Mouse (Mus musculus) erythroid progenitor cell, adult 5-6 weeks (primary cell): ENCODE data around the gene Hexa. TPM values are rescaled to one million over a fixed set of nuclear protein-coding genes. Genes with fewer than 3 reads are reported as not detected.

Experiments
- ATAC-seq: replicated peaks from 2 replicates; pipeline ENCODE4 v1.8.0; 2016; ENCODE audit warnings: moderate number of reproducible peaks, mild to moderate bottlenecking, moderate TSS enrichment, inconsistent platforms; ENCODE audit not compliant: poor library complexity, low FRiP score, severe bottlenecking
- total RNA-seq, 2 experiments: library from RNA; stranded (forward) in 1 of 2; stranded (reverse) in 1 of 2; fragments of 150-400 nt in 1 of 2; fragments of 186-747, 209-891 nt in 1 of 2; gene quantifications; 2 replicates each; pipeline versions ENCODE4 v1.2.3 to v1.2.4; 2015 to 2017; ENCODE audit warnings: low replicate concordance in 2 of 2

Gene Hexa
- 19.7 and 23.4 TPM in 2 replicates for total RNA-seq (2015; ENCODE audit: low replicate concordance)
- 24.5 and 28.0 TPM in 2 replicates for total RNA-seq (2017; ENCODE audit: low replicate concordance)

DNA sequence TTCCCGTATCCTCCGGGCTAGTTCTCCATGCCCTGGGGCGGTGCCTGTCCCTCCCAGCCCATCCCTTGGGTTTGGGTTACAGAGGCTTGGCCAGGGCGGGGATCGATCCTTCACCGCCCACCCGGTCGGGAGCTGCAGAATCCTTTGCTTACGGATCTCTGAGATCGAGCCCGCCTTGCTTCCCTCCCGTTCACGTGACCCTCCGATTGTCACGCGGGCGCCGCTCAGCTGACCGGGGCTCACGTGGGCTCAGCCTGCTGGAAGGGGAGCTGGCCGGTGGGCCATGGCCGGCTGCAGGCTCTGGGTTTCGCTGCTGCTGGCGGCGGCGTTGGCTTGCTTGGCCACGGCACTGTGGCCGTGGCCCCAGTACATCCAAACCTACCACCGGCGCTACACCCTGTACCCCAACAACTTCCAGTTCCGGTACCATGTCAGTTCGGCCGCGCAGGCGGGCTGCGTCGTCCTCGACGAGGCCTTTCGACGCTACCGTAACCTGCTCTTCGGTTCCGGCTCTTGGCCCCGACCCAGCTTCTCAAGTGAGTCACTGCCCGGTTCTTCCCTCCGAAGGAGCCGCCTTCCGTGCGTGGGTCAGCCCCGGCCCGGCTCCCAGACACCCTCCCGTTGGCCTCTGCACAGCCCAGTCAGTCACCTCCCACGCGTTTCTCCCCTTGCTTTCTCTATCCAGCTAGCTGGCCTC lies at the start of gene Hexa, which contains the start of gene Tmem202:
Gene Hexa, plus strand, starts transcription at position 100 of the 697 bp plus-strand sequence.
Gene Tmem202, minus strand, starts transcription at position 407 of the 697 bp plus-strand sequence.
- peak; percentile 50 for ATAC-seq

DNA sequence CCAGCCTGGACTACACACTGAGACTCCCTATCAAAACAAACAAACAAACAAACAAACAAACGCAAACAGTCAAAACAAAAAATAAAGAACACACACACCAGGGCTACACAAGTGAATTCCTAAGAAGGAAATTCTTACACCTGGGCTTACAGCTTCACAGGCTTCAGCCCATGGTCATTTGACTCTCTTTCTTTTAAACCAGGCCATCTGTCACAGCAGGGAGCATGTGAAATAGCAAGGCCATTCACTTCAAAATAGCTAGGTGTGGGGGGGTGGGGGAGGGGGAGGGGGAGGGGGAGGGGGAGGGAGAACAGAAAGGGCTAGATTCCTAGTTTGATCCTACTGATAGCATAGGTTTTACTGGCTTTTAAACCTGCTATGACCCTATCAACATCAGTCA lies 31.2 kb upstream of the Hexa start:
- ATAC-seq, result no peak

DNA sequence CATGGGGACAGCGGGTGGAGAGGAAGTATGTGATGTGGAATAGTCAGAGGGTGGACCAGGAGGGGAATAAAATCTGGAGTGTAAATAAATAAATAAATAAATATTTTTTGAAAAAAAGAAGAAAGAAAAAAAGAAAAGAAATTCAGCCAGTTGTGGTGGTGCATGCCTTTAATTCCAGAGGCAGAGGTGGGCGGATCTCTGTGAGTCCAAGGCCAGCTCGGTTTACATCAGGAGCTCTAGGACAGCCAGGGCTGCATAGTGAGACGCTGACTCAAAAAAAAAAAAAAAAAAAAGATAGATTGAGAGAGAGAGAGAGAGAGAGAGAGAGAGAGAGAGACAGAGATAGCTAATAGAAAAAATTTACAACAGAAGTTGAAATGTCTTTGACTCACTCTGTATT lies 27.0 kb upstream of the Hexa start:
- ATAC-seq, result no peak

DNA sequence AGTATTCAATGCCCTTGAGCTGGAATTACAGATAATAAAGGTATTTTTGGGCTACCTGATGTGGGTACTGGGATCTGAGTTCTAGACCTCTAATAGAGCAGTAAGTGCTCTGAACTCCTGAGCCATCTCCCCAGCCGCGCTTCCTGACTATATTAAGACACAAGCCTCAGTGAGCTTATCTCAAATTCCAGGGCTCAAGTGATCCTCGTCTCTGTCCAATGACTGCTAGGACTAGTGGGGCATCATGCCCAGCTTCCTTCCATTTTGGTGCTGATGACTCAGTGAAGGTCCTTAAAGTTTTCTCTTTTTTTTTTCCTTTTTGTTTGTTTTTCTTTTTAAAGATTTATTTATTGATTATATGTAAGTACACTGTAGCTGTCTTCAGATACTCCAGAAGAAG lies 24.3 kb upstream of the Hexa start:
- ATAC-seq, result no peak

DNA sequence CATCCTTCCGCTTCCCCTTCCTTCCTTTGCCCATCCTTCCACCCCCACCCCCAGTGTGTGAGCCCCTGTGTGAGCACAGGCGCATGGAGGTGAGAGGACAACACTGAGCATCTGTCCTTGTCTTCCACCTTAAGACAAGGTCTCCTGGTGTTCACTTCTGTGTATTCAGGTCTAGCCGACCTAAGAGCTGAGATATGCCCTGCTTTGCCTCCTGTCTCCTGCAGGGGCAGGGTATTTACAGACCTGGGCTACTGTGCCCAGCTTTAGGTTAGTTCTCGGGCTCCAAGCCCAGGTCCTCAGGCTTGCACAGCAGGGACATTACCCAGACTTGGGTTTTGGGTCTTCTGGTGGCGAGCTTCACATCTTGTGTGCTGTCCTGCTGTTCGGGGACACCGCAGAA lies 22.2 kb upstream of the Hexa start:
- 0 out of 2 replicates have a peak, but pooled peaks have one; percentile 19 for ATAC-seq

DNA sequence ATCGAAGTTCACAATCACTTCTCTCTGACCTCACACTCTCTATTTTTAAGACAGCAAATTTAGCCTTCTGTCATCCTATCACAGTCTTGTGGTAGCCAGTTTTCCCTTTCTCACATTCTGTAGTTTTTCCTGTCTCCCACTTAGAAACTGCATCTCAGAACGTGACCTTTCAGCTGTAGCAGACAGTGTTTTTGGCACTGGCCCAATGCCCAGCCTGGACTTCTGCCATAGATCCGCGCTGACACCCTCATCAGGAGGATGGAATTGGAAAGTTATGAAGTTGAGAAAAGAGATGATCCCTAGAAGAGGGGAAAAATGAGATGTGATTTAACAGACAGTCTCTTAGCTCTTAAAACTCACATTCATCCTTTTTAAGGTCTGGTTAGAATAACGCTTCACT lies 20.4 kb upstream of the Hexa start:
- no peak for ATAC-seq

DNA sequence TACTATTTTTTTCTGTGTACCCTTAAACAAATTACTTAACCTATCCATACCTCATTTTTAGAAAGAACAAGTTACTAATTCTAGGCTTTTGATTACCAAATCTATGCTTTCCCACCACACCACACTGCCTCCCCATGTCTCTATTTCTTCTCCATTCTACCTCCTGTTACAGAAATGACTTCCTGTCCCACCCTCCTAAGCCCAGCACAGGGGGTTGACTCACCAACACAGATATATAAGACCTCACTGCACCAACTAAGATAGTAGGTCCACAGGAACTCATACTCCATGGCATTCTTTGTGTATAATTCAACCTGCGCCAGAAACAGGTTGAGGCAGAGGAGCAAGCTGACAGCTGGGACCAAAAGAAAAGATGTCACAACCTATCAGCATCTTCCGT lies 19.9 kb upstream of the Hexa start:
- ATAC-seq, result no peak

DNA sequence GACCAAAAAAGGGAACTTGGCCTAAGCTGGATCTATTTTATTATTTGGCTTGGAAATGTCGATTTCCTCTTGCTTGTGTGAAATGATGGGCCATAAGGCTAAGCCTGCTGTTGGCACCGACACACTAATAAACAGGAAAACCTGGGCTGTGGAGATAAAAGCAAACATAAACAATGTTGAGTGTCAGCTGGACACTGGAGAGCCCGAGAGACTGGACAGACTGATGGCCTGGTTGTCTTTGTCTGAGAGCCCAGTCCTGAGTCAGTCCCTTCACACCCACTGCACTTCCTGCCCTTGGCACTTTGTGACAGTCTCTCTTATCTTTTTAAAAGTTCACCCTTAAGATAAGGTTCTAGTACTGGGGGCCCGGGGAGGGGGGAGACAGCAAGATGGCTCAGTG lies 16.4 kb upstream of the Hexa start:
- ATAC-seq, result no peak

DNA sequence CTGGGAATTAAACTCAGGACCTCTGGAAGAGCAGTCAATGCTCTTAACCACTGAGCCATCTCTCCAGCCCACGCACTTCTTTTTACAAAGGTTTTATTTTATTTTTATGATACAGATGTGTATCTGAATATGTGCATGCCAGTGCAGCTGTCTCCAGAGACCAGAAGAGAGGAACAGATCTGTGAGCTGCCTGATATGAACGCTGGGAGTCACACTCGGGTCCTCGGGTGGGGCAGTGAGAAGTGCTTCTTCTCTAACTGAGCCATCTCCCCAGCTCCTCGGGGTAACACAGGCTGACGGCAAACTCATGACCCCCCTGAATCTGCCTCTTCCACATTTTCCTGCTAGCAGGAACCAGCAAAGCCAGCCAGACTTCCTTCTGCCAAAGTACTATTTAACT lies 12.6 kb upstream of the Hexa start:
- ATAC-seq, result no peak

DNA sequence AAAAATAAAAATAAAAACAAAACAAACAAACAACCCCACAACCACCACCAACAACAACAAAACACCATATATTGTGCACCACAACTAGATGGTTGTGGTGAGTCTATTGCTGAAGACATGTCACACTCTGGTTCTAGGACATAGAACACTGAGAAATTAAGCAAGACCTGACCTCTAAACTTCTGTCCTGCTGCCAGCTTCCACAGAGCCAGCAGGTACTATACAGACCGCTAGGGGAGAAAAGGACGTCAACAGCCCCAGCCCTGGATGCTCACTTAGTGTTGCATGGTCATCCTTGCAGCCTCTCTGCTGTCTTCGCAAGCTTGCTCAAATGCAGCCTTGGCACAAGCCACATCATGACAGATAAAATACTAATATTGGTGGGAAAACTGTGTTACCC lies 11.8 kb upstream of the Hexa start:
- no peak for ATAC-seq

DNA sequence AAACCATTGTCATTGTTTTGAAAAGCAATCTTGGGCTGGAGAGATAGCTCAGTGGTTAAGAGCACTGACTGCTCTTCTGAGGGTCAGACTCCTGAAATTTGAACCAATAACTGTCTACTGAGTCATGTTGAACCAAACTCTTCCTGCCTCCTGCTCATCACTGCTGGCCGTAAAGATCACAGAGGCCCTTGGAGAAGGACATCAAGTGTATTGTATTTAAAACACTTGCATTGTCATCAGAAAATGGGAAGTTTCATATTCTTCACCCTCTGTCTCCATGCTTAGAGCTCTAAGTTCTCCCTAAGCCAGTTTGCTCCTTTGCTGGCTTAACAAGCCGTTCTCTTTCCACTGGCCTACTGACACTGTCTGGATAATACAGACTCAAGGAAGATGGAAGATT lies 11.1 kb upstream of the Hexa start:
- no peak for ATAC-seq

DNA sequence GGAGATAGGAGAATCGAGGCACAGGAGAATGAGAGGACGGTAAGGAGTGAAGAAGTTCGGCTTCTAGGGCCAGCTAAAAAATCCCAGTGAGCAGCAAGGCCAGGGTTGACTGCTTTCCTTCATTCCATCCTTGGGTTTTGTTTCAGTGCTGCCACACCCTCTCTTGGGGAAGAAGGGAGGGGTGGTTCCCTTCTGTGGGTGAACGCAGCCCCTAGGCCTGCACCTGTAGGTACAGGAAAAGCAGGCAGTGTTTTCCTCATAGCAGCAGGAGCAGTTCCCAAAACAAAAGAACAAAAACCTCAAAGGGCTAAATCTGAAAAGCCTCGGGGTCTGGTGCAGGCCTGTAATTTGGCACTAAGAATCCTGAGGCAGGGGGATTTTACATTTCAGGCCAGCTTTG lies 7.7 kb upstream of the Hexa start:
- no peak for ATAC-seq

DNA sequence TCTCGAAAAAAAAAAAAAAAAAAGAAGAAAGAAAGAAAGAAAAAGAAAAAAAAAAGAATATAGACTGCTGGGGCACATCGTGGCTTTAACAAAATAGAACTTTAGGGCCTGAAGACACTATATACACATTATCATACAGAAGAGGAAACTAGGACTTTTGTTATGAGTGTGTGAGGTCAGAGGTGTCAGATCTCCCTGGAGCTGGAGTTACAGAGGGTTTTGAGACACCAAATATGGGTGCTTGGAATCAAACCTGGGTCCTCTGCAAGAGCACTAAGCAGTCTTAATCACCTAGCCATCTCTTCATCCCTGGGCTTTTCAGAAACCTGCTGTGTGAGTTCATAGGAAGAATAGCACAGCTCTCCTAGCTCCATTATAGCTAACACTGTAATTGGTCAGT lies 5.9 kb upstream of the Hexa start:
- no peak for ATAC-seq

DNA sequence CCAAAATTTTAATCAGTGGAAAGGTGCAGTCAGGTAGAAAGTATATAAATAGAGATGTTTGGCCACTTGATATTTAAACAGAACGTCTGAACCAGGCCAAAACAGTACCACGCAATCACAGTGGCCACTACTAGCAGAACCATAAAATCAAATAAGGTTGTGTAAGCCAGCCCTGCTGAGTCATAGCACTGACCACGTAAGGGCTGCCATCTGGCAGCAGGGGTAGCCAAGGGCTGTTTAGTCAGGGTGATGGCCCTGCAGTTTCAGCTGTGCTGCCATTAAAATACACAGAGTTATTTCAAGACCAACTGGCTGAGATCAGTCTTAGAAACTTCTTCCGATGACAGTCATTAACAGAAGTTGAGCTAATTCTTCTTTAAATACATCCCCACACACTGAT lies 5.5 kb upstream of the Hexa start:
- no peak for ATAC-seq

DNA sequence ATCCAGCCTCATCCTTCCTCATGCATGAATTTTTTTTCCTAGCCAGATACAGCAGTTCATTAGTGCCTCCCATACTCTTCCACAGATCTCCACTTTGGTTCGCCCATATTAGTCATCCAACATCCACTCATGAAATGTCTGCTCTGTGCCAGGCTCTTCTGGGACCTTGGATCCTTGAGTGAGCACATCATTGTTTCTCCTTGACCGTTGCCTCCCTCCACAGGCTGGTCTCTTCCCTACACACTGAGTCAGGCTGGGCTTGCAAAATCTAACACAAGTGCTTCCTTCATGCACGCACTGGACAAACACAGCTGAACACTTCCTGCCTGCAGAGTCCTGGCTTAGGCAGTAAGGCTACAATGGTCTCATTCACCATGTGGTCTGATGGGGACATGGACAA lies 1.7 kb upstream of the Hexa start:
- ATAC-seq, result no peak

DNA sequence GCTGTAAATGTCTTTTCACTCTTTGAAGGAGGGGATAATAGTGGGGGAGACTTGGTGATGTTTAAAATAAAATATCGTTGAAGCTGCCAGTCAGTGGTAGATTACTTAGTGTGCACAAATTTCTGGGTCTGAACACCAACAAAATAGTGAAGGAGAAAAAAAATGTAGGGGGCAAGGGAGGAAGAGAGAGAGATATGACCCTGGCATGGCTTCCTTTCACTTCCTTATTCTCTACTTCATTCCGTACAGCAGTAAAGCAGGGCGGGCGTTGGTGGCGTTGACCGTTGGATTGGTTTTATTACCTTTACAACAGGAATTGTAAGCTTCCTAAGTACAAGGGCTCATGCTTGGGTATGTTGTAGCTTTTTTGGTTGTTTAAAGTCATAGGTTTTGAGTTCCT lies 2.3 kb downstream of the Hexa start:
- ATAC-seq, result no peak

DNA sequence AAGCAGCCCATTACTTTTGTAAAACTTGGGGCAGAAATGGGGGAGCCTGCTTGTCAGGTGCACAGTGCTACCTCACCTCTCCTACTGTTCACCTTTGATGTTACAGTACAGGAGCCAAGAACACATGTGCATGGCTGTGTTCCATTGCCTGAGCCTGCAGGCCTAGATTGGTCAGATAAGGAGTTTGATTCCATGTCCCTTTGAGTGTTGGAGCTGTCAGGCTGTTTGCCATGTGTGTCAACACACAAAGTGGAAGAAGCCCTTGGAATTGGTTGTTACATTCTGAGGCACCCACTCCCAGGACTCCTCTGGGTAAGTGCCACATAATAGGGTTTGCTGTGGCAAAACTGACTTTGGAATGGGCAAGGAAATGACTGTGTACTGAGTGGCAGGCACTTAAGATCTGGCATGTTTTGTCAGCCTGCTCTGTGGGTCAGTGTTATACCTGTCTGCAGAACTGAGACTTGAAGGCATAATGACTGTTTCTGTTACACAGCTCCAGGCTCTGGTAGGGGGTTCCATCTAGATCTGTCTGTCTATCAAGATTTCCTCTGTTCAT lies 3.5 kb downstream of the Hexa start:
- no peak for ATAC-seq

DNA sequence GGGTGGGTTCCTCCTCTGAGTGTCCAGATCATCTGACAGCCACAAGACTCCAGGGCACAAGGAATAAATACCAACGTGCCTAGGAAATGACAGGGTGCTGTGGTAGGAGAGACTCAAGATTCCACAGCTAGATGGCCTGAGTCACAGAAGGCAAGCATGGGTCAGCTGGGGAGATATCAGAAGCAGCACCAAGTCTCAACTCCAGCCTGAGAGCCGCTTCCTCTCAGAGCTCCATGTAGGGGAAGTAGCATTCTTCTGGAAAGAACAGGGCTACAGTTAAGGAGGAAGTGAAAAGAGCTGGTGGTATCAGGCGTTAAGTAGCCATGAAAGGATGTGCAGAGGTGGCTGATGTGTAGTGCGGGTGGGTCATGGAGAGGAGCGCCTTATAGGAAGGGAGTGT lies 5.4 kb downstream of the Hexa start:
- no peak for ATAC-seq

DNA sequence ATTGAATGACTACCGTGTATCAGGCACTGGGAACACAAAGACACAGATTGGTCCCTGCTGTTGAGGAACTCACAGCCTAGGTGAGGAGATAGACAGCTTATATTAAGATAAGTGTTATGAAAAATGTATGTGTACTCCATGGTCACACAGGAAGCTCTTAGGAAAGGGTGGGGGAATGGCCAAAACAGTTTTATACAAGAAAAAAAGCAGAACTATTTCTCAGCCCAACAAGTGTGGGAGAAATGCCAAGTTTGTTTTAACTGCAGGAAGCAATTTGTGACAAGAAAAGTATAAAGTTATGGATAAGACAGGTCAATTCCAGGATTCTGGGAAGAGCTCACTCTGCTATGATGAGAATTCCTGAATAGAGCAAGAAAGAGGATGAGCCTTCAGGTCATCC lies 8.5 kb downstream of the Hexa start:
- no peak for ATAC-seq

DNA sequence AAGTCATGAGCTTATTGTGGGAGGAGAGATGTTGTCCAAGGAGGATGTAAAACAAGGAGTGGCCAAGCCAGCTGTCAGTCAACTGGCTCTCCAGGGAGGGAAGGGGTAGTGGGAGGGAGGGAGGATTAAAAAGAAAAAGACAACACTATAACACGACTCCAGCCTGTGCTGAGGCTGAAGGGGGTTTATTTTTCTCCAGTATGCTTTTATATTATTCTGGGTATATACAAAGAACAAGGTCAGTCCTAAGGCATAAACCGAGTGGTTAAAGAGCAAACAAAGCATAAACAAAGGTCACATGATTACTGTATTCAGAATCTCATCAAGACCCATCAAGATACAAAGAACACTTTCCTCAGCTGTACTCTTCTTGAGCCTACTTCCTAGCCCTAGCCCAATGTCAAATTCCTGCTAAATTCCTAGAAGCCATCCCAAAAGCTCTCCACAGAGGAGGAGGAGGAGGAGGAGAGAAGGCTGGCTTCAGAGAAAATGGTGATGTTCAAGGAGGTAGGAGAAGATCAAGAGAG lies 9.7 kb downstream of the Hexa start:
- no peak for ATAC-seq

DNA sequence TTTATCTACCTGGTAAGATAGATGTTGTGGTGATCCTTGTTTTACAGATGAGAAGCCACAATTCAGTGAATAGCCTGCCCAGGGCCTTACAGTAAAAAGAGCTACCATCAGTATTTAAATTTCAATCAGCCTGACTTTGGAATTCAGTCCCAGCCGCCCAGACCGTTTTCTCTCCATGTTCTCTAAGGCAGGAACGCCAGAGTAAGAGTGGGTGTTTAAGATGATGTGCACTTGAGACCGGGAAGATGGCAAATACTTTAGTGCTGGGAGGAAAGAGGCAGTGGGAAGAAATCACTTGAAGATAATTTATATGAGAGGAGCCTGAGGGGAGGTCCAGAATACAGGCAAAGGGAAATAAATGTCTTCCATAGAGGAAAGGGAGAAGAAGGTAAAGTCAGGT lies 10.7 kb downstream of the Hexa start:
- ATAC-seq, result no peak

DNA sequence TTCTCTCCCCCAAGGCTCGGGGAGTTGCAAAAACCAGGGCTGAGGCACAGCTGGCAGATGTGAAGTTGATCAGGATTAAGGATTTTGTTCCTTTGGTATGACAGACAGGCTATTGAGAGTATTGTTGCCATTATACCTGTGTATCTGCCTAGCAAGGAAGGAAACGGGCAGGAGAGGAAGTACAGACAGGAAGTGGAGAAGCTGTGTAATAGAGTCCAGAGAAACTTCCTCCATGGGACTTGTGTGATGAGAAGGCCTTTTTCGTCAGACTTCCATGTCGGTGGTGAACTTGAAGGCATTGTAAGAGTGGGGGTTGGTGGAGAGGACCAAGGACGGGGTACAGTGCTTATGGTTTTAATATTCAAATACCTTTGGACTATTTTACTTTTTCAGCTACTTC lies 11.7 kb downstream of the Hexa start:
- no peak for ATAC-seq
